Mouse (Mus musculus) megakaryocyte, adult 5-6 weeks (primary cell): ENCODE data around the gene Sipa1. TPM values are rescaled to one million over a fixed set of nuclear protein-coding genes. Genes with fewer than 3 reads are reported as not detected.
"Not testable (repeated sequence)": the region's sequence is repeated elsewhere in the genome, so short reads cannot be mapped to it uniquely, and the experiment has no call there.

Source experiments
- ATAC-seq: 2 replicates; pipeline ENCODE4 v1.8.0; 2016; ENCODE audit warnings: mild to moderate bottlenecking, inconsistent platforms; ENCODE audit not compliant: poor library complexity, severe bottlenecking
- total RNA-seq, 2 experiments: library from RNA; stranded (forward) in 1 of 2; stranded (reverse) in 1 of 2; fragments of 153-499, 151-499 nt in 1 of 2; fragments of 221-1000, 200-1000 nt in 1 of 2; gene quantifications; 2 replicates each; pipeline versions ENCODE4 v1.2.3 to v1.2.4; 2015 to 2017

The Sipa1 gene
- total RNA-seq, 2 experiments from 2014 or later: 50.1 to 65.8 TPM

- no peak for ATAC-seq
Observed at GRCm38 (mm10) chr19:5687738-5688137, 24.2 kb upstream of the Sipa1 start.

- not testable (repeated sequence) for ATAC-seq
Observed at GRCm38 (mm10) chr19:5686954-5687353, 23.4 kb upstream of the Sipa1 start.

- no peak for ATAC-seq
Observed at GRCm38 (mm10) chr19:5686437-5686836, 22.9 kb upstream of the Sipa1 start.

DNA sequence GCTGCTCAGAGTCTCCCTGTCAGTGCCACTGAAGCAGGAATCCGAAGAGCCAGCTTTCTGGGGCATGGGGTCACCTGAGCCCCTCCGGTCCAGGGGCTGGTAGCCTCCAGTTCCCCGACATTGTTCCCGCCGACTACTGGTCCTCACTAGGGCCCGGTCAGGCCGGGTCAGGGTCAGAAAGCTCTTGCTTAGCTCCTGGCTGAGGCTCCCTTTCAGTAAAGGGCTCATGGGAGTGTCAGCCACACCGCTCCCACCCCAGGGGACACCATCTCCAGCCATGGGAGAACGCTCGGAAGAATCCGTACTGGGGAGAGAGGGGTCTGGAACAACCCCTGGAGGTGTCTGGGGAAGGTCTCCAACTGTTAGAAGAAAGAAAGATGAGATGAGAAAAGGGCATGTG is 22.4 kb upstream of the Sipa1 start:
- ATAC-seq: no peak

- no peak for ATAC-seq
Observed at GRCm38 (mm10) chr19:5685431-5685830, 21.9 kb upstream of the Sipa1 start.

DNA sequence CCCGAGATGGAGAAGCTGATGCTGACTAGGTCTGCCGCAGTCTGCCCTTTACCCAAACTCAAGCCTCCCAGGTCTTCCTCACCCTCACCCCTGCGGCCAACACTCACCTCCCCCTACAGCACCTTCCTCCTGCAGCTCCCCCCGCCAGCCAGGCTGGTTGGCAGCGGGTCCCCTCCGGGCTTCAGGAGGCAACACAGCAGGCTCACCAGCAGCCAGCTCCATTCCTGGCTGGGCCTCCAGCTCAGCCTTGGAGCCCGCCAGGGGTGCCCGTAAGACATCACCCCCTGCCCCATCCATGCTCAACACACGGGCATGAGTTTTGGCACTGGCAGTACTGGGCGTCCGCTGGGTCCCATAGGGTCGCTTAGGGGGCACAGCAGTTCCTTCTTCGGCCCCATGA is 21.5 kb upstream of the Sipa1 start:
- no peak for ATAC-seq

DNA sequence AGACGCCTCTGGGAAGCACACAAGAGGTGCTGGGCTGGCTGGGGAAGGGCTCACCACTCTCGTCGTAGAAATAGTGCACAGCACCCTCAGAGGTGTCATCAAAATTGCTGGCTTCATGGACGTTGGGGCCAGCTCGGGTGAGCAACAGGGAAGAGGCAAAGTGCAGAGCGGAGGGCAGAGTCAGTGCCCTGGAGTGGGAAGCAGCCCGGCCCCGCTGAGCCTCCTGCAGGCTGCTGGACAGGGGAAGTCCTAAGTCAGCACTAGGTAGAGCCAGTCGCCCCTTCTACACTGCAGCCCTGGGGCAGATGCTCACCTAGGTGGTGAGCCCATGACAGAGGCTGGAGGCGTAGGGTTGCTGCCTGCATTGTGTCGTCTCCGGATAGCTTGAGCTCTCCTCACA is 20.7 kb upstream of the Sipa1 start:
- no peak for ATAC-seq

DNA sequence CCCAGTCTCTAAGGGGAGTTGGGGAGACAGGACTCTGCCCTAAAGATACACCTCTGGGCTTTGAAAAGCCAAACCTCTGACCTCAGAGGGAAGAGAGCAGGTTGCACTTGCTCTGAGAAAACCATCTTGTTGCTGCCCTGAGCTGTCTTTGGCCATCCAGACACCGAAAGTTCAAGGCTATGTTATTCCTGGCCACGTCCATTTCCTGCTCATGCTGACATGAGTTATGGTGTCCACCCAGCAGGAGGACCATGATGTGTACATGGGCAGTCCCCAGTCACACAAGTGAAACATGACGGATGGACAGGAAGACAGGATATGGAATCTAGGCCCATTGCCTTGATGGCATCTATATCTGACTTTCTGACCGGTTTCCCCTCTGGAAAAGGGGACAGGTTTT is 16.9 kb upstream of the Sipa1 start:
- no peak for ATAC-seq

DNA sequence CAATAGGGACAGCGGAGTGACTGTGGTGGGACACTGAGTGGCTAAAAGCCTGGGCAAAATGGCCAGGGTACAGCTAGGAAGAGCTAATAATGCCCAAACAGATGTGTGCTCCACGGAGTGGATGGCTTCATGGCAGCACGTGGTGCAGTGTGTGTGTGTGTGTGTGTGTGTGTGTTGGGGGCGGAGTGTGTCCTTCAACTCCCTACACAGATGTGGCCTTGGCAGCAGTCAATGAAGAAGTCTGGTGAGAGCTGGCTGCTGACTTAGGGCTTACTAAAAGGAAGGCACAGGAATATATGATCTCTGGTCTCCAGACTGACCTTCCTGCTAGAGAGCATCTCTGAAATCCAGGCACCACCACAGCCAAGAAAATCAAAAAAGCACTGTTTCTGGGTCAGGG is 4.9 kb upstream of the Sipa1 start:
- no peak for ATAC-seq

DNA sequence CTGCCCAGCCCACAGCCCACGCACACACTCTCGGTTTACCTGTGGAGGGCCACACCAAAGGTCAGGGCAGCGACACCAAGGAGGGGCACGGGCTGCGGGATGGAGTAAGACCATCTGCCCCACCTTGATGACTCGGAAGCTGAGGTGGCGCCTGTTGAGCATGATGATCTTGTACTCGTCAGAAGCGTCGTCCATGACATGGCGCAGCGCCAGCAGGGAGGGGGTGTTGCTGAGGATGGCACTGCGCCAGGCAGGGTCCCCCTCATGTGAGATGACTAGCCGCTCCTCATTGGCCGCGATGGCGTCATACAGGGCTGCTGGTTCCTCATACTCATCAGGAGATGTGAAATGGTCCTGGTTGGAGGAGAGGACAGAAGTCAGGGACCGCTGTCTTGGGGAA is 2.9 kb upstream of the Sipa1 start:
- no peak for ATAC-seq

DNA sequence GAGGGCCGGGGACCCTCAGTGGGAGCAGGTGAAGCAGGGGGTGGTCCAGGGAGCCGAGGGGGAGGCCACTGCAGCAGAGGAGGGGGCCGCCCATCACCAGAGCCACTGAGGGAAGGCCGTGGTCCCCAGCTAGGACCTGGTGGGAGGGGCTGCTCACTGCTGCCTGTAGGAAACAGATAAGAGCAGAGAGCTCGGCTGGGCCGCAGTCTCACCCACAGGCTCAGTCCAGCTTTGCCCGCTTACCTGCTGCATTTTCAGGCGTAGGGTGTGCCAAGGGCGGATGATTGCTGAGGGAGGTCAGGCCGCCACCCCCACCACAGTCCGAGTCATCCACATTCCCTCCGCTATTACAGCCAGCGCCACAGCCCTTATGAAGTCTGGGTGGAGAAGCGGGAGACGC is 2.0 kb upstream of the Sipa1 start:
- no peak for ATAC-seq

GRCm38 (mm10) chr19:5664669-5665257 is 1.3 kb upstream of the Sipa1 start:
- no peak for ATAC-seq

GRCm38 (mm10) chr19:5662310-5662709 is 1.2 kb downstream of the Sipa1 start:
- ATAC-seq: no peak

DNA sequence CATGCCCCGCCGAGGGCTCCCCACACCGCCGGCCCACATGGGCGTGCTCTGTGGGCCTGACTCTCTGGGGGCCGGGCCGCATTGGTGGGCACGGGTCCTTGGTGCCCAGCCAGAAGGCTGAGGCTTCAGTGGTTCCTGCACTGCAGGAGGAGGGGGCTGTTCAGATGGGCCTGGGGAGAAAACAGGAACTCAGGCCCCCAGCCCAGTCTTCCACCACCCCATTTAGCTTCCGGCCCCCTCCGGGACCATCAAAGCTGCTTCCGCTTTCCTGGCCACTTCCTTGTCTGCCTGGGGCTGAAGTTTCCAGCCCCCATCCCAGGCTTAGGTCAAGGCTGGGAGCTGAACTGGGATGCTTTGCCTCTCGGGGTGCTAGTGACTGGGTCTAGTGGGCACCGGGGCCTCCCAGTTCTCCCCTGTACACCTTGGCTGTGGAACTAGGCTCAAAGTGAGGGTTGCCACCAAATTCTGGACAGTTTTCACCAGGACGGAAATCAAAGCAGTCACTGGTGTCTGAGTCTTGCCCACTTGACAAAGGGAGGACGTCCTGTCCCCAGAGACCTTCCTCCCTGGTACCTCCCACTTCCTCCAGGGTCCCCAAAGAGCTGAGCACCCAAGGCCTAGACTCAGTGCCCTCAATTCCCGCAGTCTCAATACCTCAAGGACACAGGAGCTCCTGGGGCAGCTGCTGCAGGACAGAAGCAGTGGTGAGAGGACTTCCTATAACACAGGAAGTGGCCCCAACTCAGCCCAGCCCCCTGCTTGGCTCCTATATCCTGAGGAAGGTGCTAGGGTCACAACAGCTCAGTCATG is 2.4 kb downstream of the Sipa1 start:
- ATAC-seq: peak; percentile 70

DNA sequence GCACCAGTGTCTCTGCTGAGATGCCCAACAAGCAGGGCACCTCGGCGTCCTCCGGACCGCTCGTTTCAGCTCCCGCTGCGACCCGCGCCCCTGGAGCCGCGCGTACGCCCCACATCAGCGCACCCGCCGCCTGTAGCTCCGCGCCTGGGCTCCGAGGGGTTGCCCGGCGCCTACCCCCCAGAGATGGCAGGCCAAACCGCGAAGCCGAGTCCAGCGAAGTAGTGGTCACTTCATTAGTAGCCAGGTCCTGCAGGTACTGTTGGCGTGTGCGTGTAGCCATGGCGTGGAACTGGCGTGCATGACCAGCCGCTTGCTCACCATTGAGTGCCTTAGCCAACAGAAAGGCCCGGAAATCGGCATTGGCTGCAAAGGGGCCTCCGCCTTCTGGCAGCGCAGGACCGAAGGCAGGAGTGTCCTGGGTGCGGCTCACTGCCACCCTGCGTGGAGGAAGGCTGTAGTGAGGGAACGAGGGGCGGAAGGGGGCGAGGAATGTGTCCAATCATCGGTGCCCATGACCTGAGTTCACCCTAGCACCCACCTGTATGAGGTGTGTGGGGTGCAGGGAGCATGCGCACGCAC is 8.7 kb downstream of the Sipa1 start:
- ATAC-seq: no peak

DNA sequence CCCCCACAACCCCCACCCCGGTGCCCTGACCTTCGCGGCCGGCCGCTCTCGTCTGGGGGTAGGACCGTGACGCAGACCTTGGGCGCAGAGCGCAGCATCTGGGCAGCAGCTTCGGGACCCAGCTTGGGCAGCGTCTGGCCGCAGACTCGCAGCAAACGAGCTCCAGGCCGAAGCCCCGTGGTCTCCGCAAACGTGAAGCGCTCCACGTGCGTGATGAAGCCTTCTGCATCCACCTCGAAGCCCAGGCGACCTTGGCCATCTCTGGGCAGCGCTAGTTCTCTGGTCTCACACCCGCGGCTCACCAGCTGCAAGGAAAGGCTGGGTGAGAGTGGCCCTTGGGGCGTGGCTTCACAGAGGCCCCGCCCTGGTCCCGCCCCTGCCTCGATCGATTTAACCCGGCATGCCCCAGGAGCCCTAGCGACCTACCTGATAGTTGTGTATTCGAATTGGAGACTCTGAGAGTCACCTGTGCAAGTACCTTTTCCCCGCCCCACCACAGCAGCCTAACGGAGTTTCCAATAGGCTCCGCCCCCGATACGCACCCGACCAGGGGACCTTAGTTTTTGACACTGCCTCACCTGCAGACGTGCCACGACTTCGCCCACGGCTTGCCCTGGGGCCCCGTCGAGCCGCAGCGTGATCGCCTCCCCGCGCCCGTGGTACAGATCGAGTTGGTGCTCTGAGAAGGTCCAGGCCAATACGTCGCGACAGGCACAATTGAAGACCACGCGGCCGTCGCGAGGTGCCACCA is 9.4 kb downstream of the Sipa1 start:
- no peak for ATAC-seq

DNA sequence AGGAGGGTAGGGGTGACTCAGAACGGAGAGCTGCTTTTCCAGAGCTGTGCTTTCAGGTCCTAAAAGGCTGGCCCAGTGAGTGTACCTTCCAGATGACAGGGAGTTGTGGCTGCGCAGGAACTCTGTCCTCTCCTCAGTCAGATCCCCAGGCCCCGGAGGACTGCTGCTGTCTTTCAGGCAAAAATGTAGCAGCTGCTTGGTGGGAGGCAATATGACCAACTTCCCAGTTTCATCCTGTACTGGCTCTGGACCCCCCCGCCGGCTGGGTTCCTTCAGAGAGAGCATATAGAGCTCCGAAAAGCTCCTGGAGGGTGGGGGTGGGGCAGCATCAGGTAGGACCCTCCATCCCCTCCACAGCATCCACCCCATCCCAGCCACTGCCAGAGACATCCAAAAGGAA is 10.9 kb downstream of the Sipa1 start:
- ATAC-seq: no peak

DNA sequence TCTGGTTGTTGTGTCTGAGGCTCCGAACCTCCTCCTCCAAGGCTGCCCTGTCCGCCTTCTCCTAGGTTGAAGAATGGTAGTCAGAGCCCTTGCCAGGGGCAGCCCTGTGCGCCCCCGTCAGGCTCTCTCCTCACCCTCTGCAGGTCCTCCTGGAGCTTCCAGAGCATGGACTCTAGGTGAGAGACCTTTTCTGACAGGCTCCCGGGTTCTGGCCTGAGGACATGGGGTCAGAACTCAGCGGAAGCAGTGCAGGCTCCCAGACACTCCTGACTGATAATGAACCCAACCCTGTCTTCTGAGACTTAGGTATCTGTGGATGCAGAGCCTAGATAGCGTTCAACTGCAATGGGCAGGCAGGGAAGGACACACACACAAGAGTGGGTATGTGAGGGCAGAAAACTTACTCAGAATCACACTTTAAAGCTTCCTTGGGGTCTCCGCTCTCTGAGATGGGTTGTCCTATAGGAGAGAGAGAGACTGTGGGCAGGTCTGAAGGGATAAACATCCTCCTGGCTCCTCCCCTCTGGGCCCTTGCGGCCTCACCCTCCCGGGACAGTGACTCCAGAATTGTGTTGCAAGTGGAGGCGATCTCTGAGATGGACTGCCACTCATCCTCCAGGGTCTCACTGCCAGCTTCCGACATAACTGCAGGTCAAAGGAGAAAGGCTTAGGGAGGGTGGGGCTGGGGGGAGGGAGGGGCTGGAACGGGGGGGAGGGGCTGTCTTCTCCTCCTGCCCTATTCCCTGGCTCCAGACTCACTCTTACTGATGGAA is 11.8 kb downstream of the Sipa1 start:
- ATAC-seq: no peak

GRCm38 (mm10) chr19:5649298-5649741 is 14.2 kb downstream of the Sipa1 start:
- ATAC-seq: peak; percentile 73

DNA sequence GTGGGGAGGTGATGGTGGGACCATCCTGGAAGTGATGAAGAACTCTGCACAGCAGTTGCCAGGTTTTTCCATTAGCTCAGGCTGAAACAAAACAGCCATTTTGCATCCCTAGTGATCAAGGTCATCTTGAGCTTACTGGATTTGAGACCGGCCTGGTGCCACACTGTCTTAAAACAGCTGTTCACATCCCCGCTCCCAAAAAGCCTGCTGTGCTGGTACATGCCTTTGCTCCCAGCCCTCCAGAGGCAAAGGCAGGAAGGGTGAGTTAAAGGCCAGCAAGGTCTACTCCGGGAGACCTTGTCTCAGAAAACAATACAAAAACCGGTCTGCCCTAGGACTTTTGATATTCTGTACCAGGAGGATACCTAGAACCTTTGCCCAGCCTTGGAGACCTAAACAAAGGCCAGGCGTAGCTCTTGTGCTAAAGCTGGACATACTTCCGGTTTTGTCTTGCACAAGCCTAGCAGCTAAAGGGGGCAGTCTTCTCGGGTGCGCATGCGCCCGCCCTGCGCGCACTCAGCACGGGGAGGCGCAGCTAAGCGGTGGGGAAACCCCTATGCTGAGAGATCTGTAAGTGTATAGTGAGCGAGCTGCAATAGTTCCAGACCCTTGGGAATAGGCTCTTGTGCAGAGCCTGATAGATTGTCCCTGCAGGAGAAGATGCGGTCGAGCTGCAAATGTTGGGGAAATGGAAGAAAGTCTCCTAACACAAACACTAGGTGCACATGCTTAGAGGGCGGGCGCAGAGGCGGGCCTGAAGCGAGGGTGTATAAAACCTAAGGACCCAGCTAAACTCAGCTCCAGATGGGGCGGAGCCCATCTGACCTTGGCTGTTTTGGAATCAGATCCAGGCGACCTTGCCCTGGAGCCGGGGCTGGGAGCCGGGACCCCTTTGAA is 14.9 kb downstream of the Sipa1 start:
- peak; percentile 86 for ATAC-seq
